Mouse (Mus musculus): ENCODE data around the gene Atxn7l1. TPM values are rescaled to one million over a fixed set of nuclear protein-coding genes. Genes with fewer than 3 reads are reported as not detected.

Gene Atxn7l1
- polyA plus RNA-seq, 1 experiment from 2014 or later: 16.8 TPM

DNA sequence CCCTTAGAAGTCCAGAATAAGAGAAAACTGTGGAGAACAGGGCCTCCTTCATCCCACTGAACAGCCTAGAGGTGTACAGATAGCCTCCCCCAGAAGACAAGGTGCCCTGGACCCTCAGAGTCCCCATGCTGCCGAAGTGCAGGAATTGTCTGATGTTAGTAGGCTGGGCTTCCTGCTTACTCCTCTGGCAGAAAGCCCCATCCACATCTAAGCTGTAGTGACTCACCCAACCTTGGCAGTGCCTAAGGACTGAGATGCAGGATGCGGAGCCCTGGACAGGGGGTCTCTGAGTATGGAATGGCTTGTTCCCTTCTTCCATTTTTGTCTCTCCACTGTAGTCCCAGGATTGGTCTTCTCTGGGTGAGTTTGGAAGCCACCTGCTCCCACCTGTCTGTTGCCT is 187.0 kb downstream of the Atxn7l1 start:
- WGBS (ENCODE audit: insufficient replicate concordance): 78% methylated on average over 2 of the region's 2 CpGs
- Histone ChIP-seq H3K4me3 (ENCODE audit: low read depth, low read length) (no peak overlapping the region), H3K9me3 (replicated peaks; ENCODE audit: control insufficient read depth, low read length) (no peaks in the 10 kb centered on the region), H3K4me2 (ENCODE audit: low read depth, low read length) (no peak overlapping the region), H3K36me3 (ENCODE audit: control insufficient read depth, insufficient read depth) (no peaks in the 10 kb centered on the region; the same call in none of the 2 replicates), H3K9ac (ENCODE audit: low read depth, low read length) (no peak overlapping the region), H3K4me1 (ENCODE audit: control insufficient read depth, low read depth, low read length) (peaks cover 31% of the 10 kb centered on the region), H3K27ac (ENCODE audit: low read length) (peak overlapping the region; percentile 18; the same call in 1 of the 2 replicates), H3K27me3 (ENCODE audit: control insufficient read depth, insufficient read depth, low read depth, low read length) (no peaks in the 10 kb centered on the region)
- no peak for ATAC-seq (ENCODE audit: low read depth)

DNA sequence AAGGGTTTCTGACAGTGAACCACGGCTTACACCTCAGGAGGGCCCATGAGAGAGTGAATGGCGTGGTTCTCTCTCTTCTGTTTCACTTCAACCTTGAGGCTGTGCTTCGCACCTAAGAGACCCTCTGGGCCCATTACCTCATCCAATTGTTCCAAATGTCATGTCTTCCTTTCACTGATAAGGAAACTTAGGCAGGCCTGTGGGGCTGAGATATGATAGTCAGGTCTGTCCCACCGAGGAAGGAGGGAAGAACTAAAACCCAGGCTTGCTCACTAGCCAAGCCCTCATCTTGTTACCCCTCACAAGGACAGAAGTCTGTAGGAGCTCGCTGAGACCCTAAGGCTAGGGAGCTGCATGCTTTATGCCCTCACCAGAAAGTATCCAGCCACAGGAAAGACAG is 187.5 kb downstream of the Atxn7l1 start:
- Histone ChIP-seq H3K36me3 (ENCODE audit: control insufficient read depth, insufficient read depth) (no peaks in the 10 kb centered on the region; the same call in none of the 2 replicates), H3K4me3 (ENCODE audit: low read depth, low read length) (no peak overlapping the region), H3K9ac (ENCODE audit: low read depth, low read length) (0 out of 2 replicates have a peak overlapping the region, but pooled peaks have one; percentile 32), H3K4me1 (ENCODE audit: control insufficient read depth, low read depth, low read length) (peaks cover 31% of the 10 kb centered on the region), H3K27ac (ENCODE audit: low read length) (peak overlapping the region; percentile 68), H3K27me3 (ENCODE audit: control insufficient read depth, insufficient read depth, low read depth, low read length) (no peaks in the 10 kb centered on the region), H3K4me2 (ENCODE audit: low read depth, low read length) (peak overlapping the region; percentile 46), H3K9me3 (replicated peaks; ENCODE audit: control insufficient read depth, low read length) (no peaks in the 10 kb centered on the region)
- peak; percentile 74 for ATAC-seq (ENCODE audit: low read depth)
- 35% methylated on average over 5 of the region's 5 CpGs for WGBS (ENCODE audit: insufficient replicate concordance)

DNA sequence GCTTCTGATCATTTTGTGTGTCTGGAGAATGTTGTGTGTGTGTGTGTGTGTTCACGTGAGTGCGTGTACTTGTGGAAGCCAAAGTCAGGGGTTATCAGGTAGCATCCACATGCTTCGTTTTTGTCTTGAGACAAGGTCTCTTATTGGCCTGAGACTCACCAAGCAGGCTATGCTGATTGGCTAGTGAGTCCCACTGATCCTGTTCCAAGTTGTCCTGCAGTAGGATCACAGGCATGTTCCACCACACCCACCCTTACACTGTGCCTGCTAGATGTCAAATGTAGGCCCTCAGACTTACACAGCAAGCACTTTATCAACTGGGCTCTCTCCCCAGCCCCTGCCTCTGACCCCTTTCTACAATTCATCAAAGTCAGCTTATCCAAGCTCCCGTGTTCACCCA is 187.9 kb downstream of the Atxn7l1 start:
- WGBS (ENCODE audit: insufficient replicate concordance): 24% methylated on average over 4 of the region's 4 CpGs
- peak; percentile 75 for ATAC-seq (ENCODE audit: low read depth)
- H3K4me3 ChIP-seq (ENCODE audit: low read depth, low read length): no peak overlapping the region
- H3K9ac ChIP-seq (ENCODE audit: low read depth, low read length): peak overlapping the region; percentile 32; the same call in 1 of the 2 replicates
- no peaks in the 10 kb centered on the region for H3K9me3 ChIP-seq (replicated peaks; ENCODE audit: control insufficient read depth, low read length)
- H3K36me3 ChIP-seq (ENCODE audit: control insufficient read depth, insufficient read depth): no peaks in the 10 kb centered on the region; the same call in none of the 2 replicates
- peak overlapping the region; percentile 68 for H3K27ac ChIP-seq (ENCODE audit: low read length)
- H3K27me3 ChIP-seq (ENCODE audit: control insufficient read depth, insufficient read depth, low read depth, low read length): no peaks in the 10 kb centered on the region
- peaks cover 31% of the 10 kb centered on the region for H3K4me1 ChIP-seq (ENCODE audit: control insufficient read depth, low read depth, low read length)
- peak overlapping the region; percentile 46 for H3K4me2 ChIP-seq (ENCODE audit: low read depth, low read length)

DNA sequence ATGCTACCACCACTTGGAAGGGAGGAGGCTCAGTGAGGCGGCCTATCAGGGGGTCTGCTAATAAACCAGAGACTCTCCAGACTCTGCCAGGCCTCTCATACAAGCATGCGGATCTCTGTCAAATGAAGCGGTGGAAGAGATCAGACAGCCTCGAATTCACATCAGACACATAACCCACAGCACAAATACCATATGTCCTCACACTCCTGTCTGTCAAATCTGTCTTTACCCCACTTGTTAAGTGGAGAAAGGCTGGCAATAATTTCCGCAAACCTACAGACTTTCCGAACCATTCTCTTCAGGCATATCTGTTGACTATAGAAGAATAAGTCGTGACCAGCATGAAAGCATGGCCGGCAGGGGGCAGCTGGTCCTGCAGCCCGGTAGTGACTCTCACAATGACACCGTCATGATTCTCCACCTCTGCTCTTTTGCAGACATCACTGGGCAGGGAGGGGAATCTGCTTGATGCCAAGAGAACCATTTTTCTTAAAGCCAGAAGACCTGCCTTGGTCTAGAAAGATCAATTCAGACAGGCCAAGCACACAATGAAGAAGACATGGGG is 189.2 kb downstream of the Atxn7l1 start:
- no peak for ATAC-seq (ENCODE audit: low read depth)
- no peak overlapping the region for H3K4me2 ChIP-seq (ENCODE audit: low read depth, low read length)
- no peak overlapping the region for H3K9ac ChIP-seq (ENCODE audit: low read depth, low read length)
- no peaks in the 10 kb centered on the region; the same call in none of the 2 replicates for H3K36me3 ChIP-seq (ENCODE audit: control insufficient read depth, insufficient read depth)
- H3K27me3 ChIP-seq (ENCODE audit: control insufficient read depth, insufficient read depth, low read depth, low read length): no peaks in the 10 kb centered on the region
- no peak overlapping the region for H3K4me3 ChIP-seq (ENCODE audit: low read depth, low read length)
- 75% methylated on average over 10 of the region's 10 CpGs for WGBS (ENCODE audit: insufficient replicate concordance)
- no peak overlapping the region for H3K27ac ChIP-seq (ENCODE audit: low read length)
- H3K4me1 ChIP-seq (ENCODE audit: control insufficient read depth, low read depth, low read length): peaks cover 31% of the 10 kb centered on the region
- H3K9me3 ChIP-seq (replicated peaks; ENCODE audit: control insufficient read depth, low read length): no peaks in the 10 kb centered on the region

DNA sequence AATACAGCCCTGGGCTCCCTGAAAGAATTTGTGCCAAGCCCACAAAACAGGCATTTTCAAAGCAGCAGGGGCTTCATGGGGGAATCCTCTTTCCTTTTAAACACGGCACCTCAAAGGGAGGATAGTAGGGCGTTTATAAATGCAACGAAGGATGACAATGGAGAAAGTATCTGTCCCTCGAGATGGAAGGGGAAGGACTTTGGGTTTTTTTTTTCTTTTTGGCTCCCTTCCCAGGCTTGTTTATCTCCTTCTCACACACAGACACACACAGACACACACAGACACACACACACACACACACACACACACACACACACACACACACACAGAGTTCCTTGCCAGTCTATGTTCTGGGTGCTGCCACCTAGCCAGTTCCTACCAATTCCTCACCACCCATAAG is 189.8 kb downstream of the Atxn7l1 start:
- H3K36me3 ChIP-seq (ENCODE audit: control insufficient read depth, insufficient read depth): peaks cover 3% of the 10 kb centered on the region
- peaks cover 31% of the 10 kb centered on the region for H3K4me1 ChIP-seq (ENCODE audit: control insufficient read depth, low read depth, low read length)
- no peaks in the 10 kb centered on the region for H3K27me3 ChIP-seq (ENCODE audit: control insufficient read depth, insufficient read depth, low read depth, low read length)
- H3K9me3 ChIP-seq (replicated peaks; ENCODE audit: control insufficient read depth, low read length): no peaks in the 10 kb centered on the region
- H3K27ac ChIP-seq (ENCODE audit: low read length): no peak overlapping the region
- H3K4me2 ChIP-seq (ENCODE audit: low read depth, low read length): no peak overlapping the region
- WGBS (ENCODE audit: insufficient replicate concordance): 54% methylated on average over 4 of the region's 4 CpGs
- H3K4me3 ChIP-seq (ENCODE audit: low read depth, low read length): no peak overlapping the region
- H3K9ac ChIP-seq (ENCODE audit: low read depth, low read length): no peak overlapping the region
- no peak for ATAC-seq (ENCODE audit: low read depth)

DNA sequence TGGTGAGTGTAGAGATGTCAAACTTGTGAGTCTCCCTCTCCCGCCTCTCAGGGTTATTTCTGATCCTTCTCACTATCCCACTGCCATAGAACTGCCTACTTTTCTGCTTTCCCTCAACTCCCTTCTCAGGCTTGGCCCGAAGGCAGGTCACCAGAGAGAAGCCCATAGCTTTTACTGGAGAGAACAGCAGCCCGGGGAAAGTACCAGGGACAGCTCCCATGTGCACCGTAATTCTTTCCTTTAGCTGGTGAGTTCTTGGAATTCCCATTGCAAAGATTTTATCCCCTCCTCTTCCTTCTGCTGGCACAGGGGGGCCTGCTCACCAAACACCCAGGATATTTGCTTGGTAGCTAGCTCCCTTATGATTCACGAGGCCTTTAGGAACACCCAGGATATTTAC is 190.7 kb downstream of the Atxn7l1 start:
- Histone ChIP-seq H3K4me3 (ENCODE audit: low read depth, low read length) (no peak overlapping the region), H3K4me1 (ENCODE audit: control insufficient read depth, low read depth, low read length) (peaks cover 31% of the 10 kb centered on the region), H3K4me2 (ENCODE audit: low read depth, low read length) (no peak overlapping the region), H3K9me3 (replicated peaks; ENCODE audit: control insufficient read depth, low read length) (no peaks in the 10 kb centered on the region), H3K27me3 (ENCODE audit: control insufficient read depth, insufficient read depth, low read depth, low read length) (no peaks in the 10 kb centered on the region), H3K27ac (ENCODE audit: low read length) (no peak overlapping the region), H3K36me3 (ENCODE audit: control insufficient read depth, insufficient read depth) (peaks cover 7% of the 10 kb centered on the region), H3K9ac (ENCODE audit: low read depth, low read length) (no peak overlapping the region)
- no peak for ATAC-seq (ENCODE audit: low read depth)
- 77% methylated on average over 5 of the region's 5 CpGs for WGBS (ENCODE audit: insufficient replicate concordance)

DNA sequence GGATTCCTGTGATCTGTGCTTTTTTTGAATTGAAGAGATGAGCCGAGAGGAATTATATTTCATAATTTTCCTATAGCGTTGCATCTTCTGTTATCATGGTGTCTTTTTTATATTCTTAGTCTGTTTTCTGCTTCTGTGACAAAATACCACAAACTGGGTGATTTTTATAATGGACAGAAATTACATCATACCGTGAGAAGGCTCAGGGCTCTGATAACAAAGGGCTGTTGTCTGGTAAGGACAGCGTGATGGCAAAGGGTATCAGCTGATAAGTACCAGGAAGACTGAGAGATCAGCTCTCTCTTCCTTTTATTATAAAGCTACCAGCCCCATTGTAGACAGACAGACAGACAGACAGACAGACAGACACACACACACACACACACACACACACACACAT is 192.3 kb downstream of the Atxn7l1 start:
- H3K36me3 ChIP-seq (ENCODE audit: control insufficient read depth, insufficient read depth): peaks cover 8% of the 10 kb centered on the region
- H3K27me3 ChIP-seq (ENCODE audit: control insufficient read depth, insufficient read depth, low read depth, low read length): no peaks in the 10 kb centered on the region
- ATAC-seq (ENCODE audit: low read depth): no peak
- 56% methylated on average over 4 of the region's 4 CpGs for WGBS (ENCODE audit: insufficient replicate concordance)
- H3K27ac ChIP-seq (ENCODE audit: low read length): no peak overlapping the region
- no peaks in the 10 kb centered on the region for H3K9me3 ChIP-seq (replicated peaks; ENCODE audit: control insufficient read depth, low read length)
- peaks cover 20% of the 10 kb centered on the region for H3K4me1 ChIP-seq (ENCODE audit: control insufficient read depth, low read depth, low read length)
- no peak overlapping the region for H3K9ac ChIP-seq (ENCODE audit: low read depth, low read length)
- H3K4me3 ChIP-seq (ENCODE audit: low read depth, low read length): no peak overlapping the region
- no peak overlapping the region for H3K4me2 ChIP-seq (ENCODE audit: low read depth, low read length)

DNA sequence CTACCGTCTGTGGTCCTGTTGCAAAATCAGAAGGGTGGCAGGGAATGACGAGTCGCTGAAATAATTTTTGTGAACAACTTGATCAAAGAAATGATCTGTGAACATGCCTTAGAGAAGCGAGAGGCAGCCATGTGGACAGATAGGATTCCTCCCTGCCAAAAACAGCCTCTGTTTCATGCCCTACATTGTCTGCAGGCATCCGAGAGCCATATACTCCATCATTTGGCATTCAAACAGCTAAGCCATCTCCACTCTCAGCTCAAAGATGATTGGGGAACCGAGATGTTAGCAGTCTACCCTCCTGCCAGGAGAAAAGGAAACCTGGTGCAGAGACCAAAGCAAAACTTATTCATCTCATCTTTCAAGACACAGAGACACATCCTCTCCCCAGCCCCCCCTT is 193.2 kb downstream of the Atxn7l1 start:
- no peak for ATAC-seq (ENCODE audit: low read depth)
- Histone ChIP-seq H3K9me3 (replicated peaks; ENCODE audit: control insufficient read depth, low read length) (no peaks in the 10 kb centered on the region), H3K4me3 (ENCODE audit: low read depth, low read length) (no peak overlapping the region), H3K36me3 (ENCODE audit: control insufficient read depth, insufficient read depth) (peaks cover 14% of the 10 kb centered on the region), H3K4me2 (ENCODE audit: low read depth, low read length) (no peak overlapping the region), H3K27me3 (ENCODE audit: control insufficient read depth, insufficient read depth, low read depth, low read length) (no peaks in the 10 kb centered on the region), H3K9ac (ENCODE audit: low read depth, low read length) (no peak overlapping the region), H3K27ac (ENCODE audit: low read length) (no peak overlapping the region), H3K4me1 (ENCODE audit: control insufficient read depth, low read depth, low read length) (peaks cover 11% of the 10 kb centered on the region)
- 86% methylated on average over 6 of the region's 6 CpGs for WGBS (ENCODE audit: insufficient replicate concordance)

DNA sequence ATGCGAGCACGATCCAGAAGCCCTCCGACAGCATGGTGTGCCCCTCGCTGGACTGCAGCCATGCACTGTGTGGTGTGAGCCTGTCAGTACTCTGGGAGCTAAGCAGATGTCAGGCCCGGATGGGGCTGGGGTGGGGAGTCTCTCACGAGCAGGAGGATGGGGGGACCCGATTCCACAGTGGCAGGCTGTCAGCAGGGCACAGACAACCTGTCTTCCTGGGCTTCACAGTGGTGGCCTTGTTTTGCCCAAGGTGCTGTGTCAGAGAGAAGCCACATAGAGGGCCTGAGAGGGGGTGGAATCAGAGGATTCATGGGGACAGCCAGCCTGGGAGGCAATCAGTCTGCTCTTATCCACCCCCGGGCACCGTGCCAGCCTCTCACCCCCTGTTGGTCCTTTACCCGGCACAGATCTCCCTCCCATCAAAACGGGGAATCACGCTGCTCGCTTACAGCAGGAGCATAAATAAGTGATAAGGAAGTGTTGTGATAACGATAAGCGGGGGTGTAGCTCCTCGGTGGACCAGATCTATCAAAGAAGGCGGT is 193.9 kb downstream of the Atxn7l1 start:
- WGBS (ENCODE audit: insufficient replicate concordance): 56% methylated on average over 17 of the region's 17 CpGs
- Histone ChIP-seq H3K4me2 (ENCODE audit: low read depth, low read length) (no peak overlapping the region), H3K9me3 (replicated peaks; ENCODE audit: control insufficient read depth, low read length) (no peaks in the 10 kb centered on the region), H3K27ac (ENCODE audit: low read length) (no peak overlapping the region), H3K27me3 (ENCODE audit: control insufficient read depth, insufficient read depth, low read depth, low read length) (no peaks in the 10 kb centered on the region), H3K4me3 (ENCODE audit: low read depth, low read length) (no peak overlapping the region), H3K4me1 (ENCODE audit: control insufficient read depth, low read depth, low read length) (peaks cover 6% of the 10 kb centered on the region), H3K9ac (ENCODE audit: low read depth, low read length) (no peak overlapping the region), H3K36me3 (ENCODE audit: control insufficient read depth, insufficient read depth) (peaks cover 21% of the 10 kb centered on the region)
- ATAC-seq (ENCODE audit: low read depth): no peak
